Mouse (Mus musculus): Measurements from ENCODE around the gene Zfp821.

GRCm38 (mm10) chr8:109734018-109734417, 28.7 kb downstream of the Zfp821 start:
- TF ChIP-seq CTCF (IDR thresholded peaks at IDR 0.05; ENCODE audit: control insufficient read depth, insufficient read depth, insufficient replicate concordance, low read depth, low read length), result no peak
- TF ChIP-seq POLR2A (IDR thresholded peaks at IDR 0.05; ENCODE audit: control insufficient read depth, low read depth, low read length), result no peak

Measured in testis, adult 2 months (tissue).